Mouse (Mus musculus): Measurements from ENCODE around the gene Pias3.
"Not testable (repeated sequence)": the region's sequence is repeated elsewhere in the genome, so short reads cannot be mapped to it uniquely, and the experiment has no call there.

The Pias3 gene

DNA sequence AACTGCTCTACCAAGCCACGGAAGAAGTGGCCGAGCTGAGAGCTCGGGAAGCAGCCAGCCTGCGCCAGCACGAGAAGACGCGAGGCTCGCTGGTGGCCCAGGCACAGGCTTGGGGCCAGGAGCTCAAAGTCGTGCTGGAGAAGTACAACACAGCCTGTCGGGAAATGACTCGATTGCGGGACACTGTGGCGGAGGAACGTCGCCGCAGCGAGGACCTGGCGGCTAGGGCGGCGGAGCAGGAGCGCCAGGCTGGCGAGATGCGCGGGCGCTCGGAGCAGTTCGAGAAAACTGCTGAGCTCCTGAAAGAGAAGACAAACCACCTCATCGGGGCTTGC, 11.4 kb upstream of the Pias3 start:
- DNase-seq (ENCODE audit: low spot score in 2 of 2): no peak

- not testable (repeated sequence) for DNase-seq (ENCODE audit: low spot score in 2 of 2)
Measured at GRCm38 (mm10) chr3:96686057-96686456, 10.1 kb upstream of the Pias3 start.

GRCm38 (mm10) chr3:96688854-96689253, 7.3 kb upstream of the Pias3 start:
- DNase-seq (ENCODE audit: low spot score in 2 of 2): no peak

- DNase-seq (ENCODE audit: low spot score in 2 of 2): no peak
Measured at GRCm38 (mm10) chr3:96690298-96690697, 5.9 kb upstream of the Pias3 start.

DNA sequence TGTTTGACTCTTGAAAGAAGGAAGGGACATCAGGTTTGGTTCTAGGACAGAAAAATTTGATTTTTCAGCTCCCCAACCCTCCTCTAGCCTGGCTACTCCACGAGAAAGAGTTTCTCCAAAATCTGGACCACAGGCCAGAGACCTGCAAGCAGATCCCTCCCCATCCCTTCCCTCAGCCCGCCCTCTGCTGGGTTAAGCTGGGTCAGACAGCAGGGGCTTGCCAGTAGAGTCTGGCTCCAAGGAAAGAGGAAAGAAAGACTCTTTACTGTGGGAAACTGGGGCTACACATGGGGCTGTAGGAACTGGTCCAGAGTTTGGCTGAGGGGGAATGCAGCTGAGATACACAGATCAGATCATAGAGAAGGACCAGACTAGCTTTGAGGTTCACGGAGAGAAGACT, 3.7 kb upstream of the Pias3 start:
- peak in 1 of 2 experiments; percentile 36 for DNase-seq (ENCODE audit: low spot score in 2 of 2)

GRCm38 (mm10) chr3:96693579-96693978, 2.6 kb upstream of the Pias3 start:
- DNase-seq (ENCODE audit: low spot score in 2 of 2): no peak

DNA sequence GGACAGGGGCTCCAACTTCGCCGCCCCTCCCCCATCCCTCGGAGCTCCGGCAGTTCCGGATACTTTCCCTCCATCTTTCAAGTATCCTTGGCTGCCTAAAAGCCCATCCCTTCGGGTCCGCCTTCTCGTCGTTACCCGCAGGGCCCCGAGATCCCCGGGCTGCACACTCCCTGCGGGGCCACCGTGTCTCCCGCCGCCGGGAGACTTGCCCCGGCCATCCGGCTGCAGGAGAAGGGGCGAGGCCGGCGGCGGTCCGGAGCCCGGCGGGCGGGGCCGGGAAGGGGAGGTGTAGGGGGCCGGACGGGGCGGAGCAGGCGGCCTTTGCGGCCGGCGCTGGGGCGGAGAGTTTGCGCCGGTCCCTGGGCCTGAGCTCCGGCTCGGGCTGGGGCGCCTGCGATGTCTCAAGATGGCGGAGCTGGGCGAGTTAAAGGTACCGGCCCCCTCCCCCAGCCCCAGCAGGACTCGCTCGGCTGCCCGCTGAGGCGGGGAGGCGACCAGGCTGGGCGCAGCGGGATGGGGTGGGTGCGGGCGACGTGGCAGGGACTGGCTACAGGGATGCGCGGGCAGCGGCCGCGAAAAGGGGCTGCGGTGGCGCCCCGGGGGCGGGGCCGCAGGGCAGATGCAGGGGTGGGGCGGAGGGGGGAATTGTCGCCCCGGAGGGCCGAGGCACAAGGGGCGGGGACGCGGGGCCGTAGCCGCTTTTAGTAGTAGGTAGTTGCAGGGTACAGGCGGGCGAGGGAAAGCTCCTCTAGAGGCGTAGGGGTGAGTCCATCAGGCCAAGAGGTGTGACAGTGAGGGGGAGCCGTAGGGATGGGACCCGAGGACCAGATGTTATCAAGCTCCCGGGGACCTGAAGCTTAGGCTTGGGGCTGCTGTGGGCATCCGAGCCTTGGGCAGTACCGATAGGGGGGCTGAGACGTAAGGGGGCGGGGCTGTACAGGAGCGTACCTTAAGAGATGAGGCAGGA, 865 bp downstream of the Pias3 start:
- peak; percentile 74 to 84 for DNase-seq (ENCODE audit: low spot score in 2 of 2)

DNA sequence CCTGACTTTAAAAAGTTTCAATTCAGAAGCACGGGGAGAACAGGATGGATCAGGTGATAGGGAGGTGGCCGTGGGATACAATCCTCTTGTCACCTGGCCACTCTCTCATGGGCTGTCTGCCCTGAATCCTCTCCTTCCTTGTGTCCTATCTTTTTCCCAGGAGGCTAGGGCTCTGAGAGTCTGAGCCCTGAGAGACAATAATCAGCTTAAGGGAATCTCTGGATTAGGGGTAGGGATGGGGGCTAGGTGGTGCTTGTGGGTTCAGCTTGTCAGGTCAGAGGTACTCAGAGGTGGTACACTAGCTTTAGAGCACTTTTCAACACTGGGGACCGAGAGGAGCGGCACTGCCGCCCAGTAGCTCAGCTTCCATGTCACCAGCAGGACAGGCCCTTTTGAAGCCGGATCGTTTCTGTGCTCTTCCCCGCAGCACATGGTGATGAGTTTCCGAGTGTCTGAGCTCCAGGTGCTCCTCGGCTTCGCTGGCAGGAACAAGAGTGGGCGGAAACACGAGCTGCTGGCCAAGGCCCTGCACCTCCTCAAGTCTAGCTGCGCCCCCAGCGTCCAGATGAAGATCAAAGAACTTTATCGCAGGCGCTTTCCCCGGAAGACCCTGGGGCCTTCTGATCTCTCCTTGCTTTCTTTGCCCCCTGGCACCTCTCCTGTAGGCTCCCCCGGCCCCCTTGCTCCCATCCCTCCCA, 3.0 kb downstream of the Pias3 start:
- DNase-seq (ENCODE audit: low spot score in 2 of 2): no peak

DNA sequence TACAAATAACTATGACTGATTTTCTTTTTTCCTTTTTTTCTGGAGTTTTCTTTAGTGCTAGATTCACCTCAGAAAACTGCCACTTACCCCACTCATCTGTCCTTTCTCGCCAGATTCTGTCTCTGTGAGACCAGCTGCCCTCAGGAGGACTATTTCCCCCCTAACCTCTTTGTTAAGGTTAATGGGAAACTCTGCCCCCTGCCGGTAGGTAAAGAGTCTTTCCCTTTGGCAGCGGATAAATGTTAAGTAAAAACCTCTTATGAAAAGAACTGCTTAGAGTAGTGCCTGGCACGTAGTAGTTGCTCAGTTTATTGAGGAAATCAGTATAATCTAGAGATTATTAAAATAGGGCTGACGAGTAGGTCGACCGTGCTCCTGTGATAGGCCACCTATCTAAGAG, 4.2 kb downstream of the Pias3 start:
- DNase-seq (ENCODE audit: low spot score in 2 of 2): no peak

DNA sequence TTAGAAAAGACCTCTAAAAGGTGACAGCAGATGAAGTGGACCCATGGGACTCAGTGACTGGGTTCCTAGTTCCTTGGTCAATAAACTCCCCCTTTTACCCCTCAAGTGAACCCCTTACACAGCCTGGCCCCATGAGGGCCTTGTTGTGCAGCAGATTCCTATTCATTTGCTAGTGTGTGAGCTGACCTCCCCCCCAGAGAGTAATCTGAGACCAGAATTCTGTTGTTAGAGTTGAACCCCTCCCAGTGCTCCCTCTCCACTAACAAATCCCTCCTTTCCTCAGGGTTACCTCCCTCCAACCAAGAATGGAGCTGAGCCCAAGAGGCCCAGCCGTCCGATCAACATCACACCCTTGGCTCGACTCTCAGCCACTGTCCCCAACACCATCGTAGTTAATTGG, 4.8 kb downstream of the Pias3 start:
- no peak for DNase-seq (ENCODE audit: low spot score in 2 of 2)

DNA sequence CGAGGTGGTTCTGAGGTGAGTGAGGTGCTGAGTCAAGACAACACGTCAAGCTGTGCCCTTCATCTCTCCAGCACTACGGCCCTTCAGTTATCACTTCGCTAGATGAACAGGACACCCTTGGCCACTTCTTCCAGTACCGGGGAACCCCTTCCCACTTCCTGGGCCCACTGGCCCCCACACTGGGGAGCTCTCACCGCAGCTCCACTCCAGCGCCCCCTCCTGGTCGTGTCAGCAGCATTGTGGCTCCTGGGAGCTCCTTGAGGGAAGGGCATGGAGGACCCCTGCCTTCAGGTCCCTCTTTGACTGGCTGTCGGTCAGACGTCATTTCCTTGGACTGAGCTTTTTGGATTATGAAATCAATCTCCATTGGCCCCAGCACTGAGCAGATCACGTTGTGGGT, 8.6 kb downstream of the Pias3 start:
- peak in 1 of 2 experiments; percentile 30 for DNase-seq (ENCODE audit: low spot score in 2 of 2)

DNA sequence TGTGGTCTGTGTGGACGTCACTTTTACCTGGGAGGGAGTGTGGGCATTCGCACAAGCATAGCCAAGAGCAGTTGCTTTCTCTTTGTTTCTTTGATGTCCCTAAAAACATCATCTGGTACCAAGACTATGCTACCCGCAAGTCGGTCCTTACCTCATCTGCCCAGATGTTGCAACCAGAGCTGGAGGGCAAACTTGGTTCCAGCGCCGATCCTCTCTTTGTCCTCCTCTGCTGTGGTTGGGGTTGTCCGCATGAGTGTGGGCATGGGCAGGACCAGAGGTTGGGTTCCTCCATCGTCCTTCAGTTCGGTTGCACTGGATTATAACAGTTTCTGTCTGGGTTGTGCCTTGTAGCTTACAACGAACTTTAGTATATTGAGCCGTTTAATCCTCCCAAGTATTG, 10.0 kb downstream of the Pias3 start:
- no peak for DNase-seq (ENCODE audit: low spot score in 2 of 2)

- DNase-seq (ENCODE audit: low spot score in 2 of 2): no peak
Measured at GRCm38 (mm10) chr3:96706984-96707383, 10.8 kb downstream of the Pias3 start.

- peak; percentile 70 to 91 for DNase-seq (ENCODE audit: low spot score in 2 of 2)
Measured at GRCm38 (mm10) chr3:96707903-96708683, 11.9 kb downstream of the Pias3 start, which contains the start of gene Nudt17. Nudt17 (minus strand) TSS chr3:96708562.

DNA sequence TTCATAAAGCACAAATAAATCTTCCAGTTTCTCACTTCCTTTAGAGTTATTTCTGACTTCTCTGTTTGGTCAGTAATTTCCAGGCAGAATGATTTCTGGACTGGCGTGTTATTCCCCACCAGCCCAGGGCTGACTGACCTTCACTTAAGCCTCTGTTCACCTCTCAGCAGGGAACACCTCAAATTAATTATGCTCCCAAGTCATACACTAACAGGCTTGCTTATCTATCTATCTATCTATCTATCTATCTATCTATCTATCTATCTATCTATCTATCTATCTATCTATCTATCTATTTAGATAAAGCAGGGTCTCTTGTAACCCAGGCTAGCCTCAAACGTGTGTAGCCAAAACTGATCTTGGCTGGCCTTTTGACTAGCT, 12.5 kb downstream of the Pias3 start:
- no peak for DNase-seq (ENCODE audit: low spot score in 2 of 2)

DNA sequence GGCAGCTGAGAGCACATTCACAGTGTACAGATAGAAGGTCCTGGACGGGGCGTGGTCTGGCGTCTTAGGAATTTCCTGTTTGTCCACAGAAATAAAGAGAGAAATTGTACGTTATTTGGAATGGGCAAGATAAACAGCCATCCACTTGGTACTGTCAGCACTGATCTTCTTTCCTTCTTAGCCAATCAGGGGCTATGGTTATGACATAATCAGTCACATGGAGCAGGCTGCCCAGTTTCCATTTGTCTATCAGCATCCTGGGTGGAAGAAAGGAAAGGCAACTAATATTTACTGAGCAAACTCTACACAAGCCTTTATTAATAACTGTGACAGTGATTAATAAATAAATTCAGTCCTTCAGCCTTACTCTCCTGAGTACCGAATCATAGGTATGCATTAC, 18.1 kb downstream of the Pias3 start:
- DNase-seq (ENCODE audit: low spot score in 2 of 2): no peak

GRCm38 (mm10) chr3:96715854-96716253, 19.7 kb downstream of the Pias3 start:
- DNase-seq (ENCODE audit: low spot score in 2 of 2): no peak

GRCm38 (mm10) chr3:96719173-96719572, 23.0 kb downstream of the Pias3 start:
- DNase-seq (ENCODE audit: low spot score in 2 of 2): peak in 1 of 2 experiments; percentile 59

DNA sequence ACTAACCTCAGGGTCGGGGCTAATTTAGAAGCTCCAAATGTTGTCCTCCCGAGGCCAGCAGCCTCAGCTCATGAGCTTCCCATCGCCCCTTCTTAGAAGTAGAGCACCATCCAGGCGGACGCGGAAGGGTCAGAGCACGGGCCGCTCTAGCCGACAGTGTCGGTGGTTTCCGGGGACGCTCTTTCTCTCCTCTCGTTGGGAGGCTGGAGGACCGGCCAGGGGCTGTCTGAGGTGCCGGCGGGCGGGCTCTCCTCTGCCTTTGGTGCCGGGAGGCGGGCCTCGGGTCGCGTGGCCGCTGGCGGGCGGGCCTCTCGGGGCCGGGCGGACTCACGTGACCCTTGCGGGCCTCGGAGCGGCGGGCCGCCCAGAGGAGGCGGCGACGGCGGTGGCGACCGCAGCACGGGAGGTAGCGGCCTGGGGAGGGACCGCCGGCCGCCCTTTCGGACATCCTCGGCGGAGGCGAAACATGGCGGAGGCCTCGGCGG, 31.2 kb downstream of the Pias3 start, which contains the start of the genes Polr3c and Rnf115:
Gene Polr3c, minus strand, starts transcription at position 286 of the 485 bp plus-strand sequence.
Gene Rnf115, plus strand, starts transcription at position 322 of the 485 bp plus-strand sequence.
- peak; percentile 89 to 91 for DNase-seq (ENCODE audit: low spot score in 2 of 2)

GRCm38 (mm10) chr3:96727828-96728633, 31.8 kb downstream of the Pias3 start:
- DNase-seq (ENCODE audit: low spot score in 2 of 2): no peak

All from cerebellum, postnatal 4 days (tissue).